Mouse (Mus musculus): Measurements from ENCODE around the gene Map3k6.

Gene Map3k6

GRCm38 (mm10) chr4:133240490-133240921 is at the start of gene Map3k6:
Map3k6 (plus strand) TSS chr4:133240818.
- DNase-seq (ENCODE audit: low read depth): peak; percentile 40

GRCm38 (mm10) chr4:133194482-133194881 is 46.1 kb upstream of the Map3k6 start:
- DNase-seq (ENCODE audit: low read depth): no peak

GRCm38 (mm10) chr4:133195014-133195413 is 45.6 kb upstream of the Map3k6 start:
- DNase-seq (ENCODE audit: low read depth): no peak

DNA sequence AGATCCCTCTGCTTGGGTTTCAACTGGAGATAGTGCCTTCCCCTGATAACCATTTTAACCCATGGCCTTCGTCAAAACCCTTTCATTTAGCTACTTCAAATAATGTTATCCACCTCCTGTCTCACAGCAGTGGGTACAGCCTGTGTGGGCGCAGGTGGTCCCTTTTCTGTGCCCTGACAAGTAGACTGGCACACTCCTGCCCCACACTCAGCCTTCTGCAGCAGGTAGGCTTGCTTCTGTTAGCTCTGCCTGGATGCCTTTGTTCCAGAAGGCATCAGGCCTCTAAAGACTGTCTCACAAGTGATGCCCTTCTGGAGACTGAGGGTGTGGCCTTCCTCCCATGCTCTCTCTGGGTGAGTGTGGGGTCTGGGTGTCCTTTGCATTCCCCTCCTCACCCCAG is 44.5 kb upstream of the Map3k6 start:
- DNase-seq (ENCODE audit: low read depth): no peak

DNA sequence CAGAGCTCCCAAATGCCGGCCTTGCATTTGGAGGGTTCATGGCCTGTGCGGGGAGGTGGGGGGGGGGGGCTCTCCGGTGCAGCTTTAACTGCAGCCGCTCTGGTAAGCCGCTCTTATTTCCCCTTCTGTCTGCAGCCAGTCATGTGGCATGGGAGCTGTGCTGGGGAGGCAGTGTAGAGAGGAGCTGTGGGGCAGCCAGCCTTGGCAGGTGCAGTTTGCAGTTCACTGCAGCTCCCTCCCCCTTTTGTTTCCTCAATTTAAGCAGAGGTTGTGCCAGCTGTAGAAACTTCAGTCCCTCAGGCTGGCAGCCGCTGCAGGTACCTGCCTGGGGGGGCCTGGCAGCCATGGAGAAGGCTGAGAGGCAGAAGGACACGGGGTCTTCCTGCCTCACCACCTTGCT is 43.8 kb upstream of the Map3k6 start:
- DNase-seq (ENCODE audit: low read depth): no peak

DNA sequence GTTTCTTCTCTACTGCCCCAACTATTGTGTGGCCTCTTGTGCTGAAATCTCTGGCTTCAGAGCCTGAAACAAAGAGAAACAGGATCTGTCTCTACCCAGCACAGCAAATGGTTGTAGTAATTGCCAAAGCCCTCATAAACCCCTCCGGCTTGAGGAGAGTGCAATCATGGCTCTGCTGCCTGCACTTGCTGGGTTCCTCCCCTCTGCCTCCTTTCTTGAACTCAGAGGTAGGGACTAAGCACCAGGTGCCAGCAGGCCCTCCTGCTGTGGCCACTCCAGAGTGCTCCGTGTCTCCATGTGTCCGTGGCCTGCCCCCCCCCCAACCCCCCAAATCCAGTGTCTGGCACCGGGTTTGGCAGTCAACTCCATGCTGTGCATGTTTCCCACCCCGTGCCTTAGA is 43.3 kb upstream of the Map3k6 start:
- DNase-seq (ENCODE audit: low read depth): no peak

DNA sequence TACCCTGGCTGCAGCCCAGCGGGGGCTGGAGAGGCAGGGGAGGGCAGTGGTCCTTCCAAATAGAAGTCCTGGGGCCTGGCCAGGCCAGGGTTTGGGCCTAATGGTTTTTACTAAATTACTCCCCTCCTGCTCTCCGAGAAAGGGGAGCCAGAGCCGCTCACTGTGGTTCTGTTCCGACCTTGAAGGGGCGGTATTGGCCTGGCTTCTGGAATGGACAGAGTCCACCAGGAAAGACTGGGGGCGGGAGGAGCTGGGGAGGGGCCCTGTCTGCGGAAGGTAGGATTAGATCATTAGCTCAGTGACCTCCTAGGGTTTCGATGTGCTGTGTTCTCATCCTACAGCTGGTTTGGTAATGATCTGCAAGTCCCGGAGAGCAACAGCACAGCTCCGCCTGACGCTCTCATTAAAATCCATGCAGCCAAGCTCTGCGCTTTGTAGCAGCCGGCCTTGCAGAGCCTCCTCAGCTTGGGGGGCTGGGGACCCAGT is 42.8 kb upstream of the Map3k6 start:
- DNase-seq (ENCODE audit: low read depth): no peak

- no peak for DNase-seq (ENCODE audit: low read depth)
Measured at GRCm38 (mm10) chr4:133198337-133199180, 42.1 kb upstream of the Map3k6 start.

GRCm38 (mm10) chr4:133199743-133200142 is 40.9 kb upstream of the Map3k6 start:
- no peak for DNase-seq (ENCODE audit: low read depth)

GRCm38 (mm10) chr4:133200343-133200742 is 40.3 kb upstream of the Map3k6 start:
- no peak for DNase-seq (ENCODE audit: low read depth)

DNA sequence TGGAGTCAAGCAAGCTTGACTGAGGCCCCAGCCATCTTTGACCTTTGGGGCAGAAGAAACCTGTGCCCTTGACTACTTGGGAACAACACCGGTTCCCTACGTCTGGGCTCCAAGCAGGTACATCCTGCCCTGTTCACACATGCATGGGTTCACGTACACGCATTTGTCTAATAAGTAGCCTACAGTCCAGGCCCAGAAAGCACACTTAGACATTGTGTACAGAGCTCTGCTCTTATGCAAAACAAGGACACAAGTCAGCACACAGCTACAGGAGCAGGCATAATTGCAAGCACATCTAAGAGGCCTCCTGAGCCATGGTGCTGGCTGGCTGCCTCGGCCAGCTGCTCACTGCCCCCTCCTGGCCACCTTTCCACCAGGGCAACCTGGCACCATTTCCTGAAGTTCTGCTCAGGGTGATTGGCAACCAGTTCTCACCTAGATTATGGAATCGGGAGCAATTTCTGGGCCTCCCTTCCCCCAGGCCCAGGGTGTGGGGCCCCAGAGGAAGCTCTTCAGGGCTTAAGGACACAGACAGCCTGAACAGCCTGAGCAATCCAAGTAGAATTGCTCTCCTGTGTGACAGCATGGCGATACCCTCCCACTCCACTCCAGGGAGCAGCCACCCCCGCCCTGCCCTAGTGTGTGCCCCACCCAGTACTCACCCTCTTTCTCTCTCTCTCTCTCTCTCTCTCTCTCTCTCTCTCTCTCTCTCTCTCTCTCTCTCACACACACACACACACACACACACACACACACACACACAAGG is 39.4 kb upstream of the Map3k6 start:
- peak; percentile 48 for DNase-seq (ENCODE audit: low read depth)

DNA sequence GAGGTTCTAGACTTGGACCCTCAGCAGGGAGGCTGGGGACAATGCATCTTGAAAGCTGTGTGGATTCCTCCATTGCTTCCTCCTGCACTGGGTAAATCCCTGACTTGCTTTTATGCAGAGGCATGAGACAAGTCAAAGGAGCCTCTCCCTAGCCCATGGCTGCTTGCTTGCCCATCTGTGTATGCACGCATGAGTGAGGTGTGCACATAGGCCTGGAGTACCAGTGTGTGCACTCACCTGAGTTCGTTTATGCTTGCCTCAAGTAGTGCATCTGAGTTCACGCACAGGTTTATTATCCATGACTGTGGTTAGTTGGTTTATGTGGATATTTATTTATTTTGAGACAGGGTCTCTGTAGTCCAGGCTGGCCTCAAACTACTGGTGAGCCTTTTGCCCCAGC is 38.4 kb upstream of the Map3k6 start:
- no peak for DNase-seq (ENCODE audit: low read depth)

GRCm38 (mm10) chr4:133203591-133203990 is 37.0 kb upstream of the Map3k6 start:
- no peak for DNase-seq (ENCODE audit: low read depth)

GRCm38 (mm10) chr4:133204379-133204778 is 36.2 kb upstream of the Map3k6 start:
- DNase-seq (ENCODE audit: low read depth): no peak

DNA sequence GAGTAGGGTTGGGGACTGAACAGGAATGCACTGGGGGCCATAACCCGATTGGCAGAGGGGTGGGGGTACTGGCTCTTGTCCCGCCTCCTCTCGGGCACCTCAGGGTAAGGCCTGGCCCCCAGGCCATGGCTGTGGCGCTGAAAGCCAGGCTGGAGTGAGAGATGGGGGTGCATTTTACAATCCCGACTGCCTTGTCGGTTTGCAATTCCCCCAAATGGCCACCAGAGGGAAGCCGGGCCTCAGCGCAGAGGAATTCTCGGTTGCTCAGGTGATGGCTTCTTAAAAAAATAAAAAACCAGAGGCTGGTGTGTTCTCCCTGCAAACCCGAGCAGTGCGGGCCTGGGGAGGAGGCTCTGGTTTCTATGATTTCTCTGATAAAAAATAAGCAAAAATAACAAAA is 31.3 kb upstream of the Map3k6 start:
- DNase-seq (ENCODE audit: low read depth): no peak

DNA sequence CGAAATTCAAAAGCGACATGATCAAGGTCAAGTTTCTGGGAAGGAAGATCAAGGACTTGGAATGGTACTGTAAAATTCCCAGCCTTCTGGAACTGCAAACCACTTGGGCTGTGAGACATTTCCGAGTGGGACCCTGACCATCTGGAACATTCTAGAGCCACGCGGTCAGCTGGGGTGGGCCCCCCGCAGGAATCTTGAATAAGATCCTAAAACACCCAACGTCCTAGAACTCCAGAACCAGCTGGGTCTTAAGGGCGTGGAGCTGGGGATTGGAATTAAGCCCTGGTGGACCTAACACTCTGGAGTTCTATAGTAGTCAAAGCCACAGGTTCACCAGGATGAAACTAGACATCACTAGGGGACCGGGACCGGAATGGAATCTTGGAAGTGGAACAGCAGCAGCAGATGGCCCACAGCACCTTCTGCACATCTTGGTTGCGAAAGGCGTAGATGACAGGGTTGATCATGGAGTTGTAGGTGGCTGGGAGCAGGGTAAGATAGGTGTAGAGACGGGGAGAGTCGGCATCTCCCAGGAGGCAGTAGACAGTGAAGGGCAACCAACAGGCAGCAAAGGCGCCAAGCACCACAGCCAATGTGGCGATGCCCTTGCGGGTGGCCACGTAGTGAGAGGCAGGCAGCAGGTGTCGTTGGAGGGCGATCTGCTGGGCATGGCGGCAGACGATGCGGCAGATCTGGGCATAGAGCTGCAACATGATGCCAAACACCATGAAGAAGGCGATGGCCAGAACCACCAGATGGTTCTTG is 30.4 kb upstream of the Map3k6 start:
- DNase-seq (ENCODE audit: low read depth): no peak

DNA sequence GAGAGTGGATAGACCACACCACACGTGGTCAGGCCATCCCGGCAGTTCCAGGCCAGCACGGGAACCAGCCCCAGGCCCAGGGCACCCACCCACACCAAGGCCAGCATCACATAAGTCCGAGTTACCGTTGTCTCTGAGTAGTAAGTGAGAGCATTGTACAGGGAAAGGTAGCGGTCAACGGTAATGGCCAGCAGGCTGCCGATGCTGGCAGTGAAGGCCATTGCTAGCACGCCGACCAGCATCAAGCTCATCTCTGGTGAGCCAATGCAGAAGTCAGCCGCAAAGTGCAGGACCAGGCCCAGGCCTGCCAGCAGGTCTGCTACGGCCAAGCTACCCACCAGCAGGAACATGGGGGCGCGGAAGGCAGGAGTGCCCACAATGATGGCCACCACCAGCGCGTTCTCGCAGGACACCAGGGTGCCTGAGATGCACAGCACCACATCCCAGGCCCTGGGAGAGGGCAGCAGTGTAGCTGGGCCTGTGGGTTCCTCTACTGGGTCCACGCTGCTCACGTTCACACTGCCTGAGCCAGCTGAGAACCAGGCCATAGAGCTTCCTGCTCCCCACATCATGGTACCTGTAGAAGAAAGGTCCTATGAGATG is 29.7 kb upstream of the Map3k6 start:
- DNase-seq (ENCODE audit: low read depth): no peak

GRCm38 (mm10) chr4:133211751-133212561 is 28.7 kb upstream of the Map3k6 start, which contains the start of the genes Cd164l2 and Gpr3:
Cd164l2 (plus strand) TSS chr4:133212131.
Gpr3 (minus strand) TSS chr4:133212536.
- no peak for DNase-seq (ENCODE audit: low read depth)

- DNase-seq (ENCODE audit: low read depth): no peak
Measured at GRCm38 (mm10) chr4:133212562-133213267, 27.9 kb upstream of the Map3k6 start.

DNA sequence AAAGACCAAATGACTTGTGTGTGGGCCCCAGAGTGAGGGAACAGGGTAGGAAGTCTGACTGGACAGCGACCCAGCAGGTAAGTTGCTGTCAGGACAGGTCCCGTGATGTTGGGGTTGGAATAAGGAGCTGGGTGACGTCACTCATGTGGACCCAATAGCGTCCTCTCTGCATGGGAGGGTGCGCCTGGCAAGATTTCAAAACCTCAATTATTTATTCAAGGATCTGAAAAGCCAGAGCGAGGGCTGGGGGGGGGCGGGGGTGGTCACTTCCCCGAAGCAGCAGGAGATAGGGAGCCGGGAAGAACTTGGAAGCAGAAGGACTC is 27.4 kb upstream of the Map3k6 start:
- DNase-seq (ENCODE audit: low read depth): no peak

Data from fibroblast of lung, adult 2 months (primary cell).